Mouse (Mus musculus) forebrain, embryonic 12.5 days (tissue): ENCODE measurements around the gene Nipa1. TPM values are rescaled to one million over a fixed set of nuclear protein-coding genes. Genes with fewer than 3 reads are reported as not detected.

Experiments used
- ATAC-seq: fragments of 200-750 bp; cut with Nextera tagmentation; 2 replicates; pipeline ENCODE4 v1.8.0; 2017; ENCODE audit warnings: moderate TSS enrichment; ENCODE audit not compliant: low FRiP score
- H3K27ac ChIP-seq: fragments of 300-500 bp; sonication (generic); 2 replicates; pipeline ENCODE4 v1.5.1; 2016; ENCODE audit warnings: mild to moderate bottlenecking
- H3K27me3 ChIP-seq: fragments of 300-500 bp; sonication (generic); 2 replicates; pipeline ENCODE4 v1.6.1; 2016; ENCODE audit warnings: mild to moderate bottlenecking
- H3K36me3 ChIP-seq: fragments of 300-500 bp; sonication (generic); replicated peaks from 2 replicates; pipeline ENCODE4 v1.6.1; 2016; ENCODE audit warnings: mild to moderate bottlenecking
- H3K4me1 ChIP-seq: fragments of 300-500 bp; sonication (generic); 2 replicates; pipeline ENCODE4 v1.6.1; 2016
- H3K4me2 ChIP-seq: fragments of 300-500 bp; sonication (generic); 2 replicates; pipeline ENCODE4 v1.6.1; 2016; ENCODE audit warnings: mild to moderate bottlenecking, moderate library complexity
- H3K4me3 ChIP-seq: fragments of 300-500 bp; sonication (generic); replicated peaks from 2 replicates; pipeline ENCODE4 v1.5.1; 2016; ENCODE audit warnings: mild to moderate bottlenecking
- H3K9ac ChIP-seq: fragments of 300-500 bp; sonication (generic); 2 replicates; pipeline ENCODE4 v1.6.1; 2016; ENCODE audit warnings: mild to moderate bottlenecking
- H3K9me3 ChIP-seq: fragments of 300-500 bp; sonication (generic); 2 replicates; pipeline ENCODE4 v1.6.1; 2016
- WGBS: fragments of 180-500 bp; shearing (Covaris S2); methylation state at CpG from one replicate; pipeline ENCODE4 v1.1.7; 2016; 5-methylcytosine and 5-hydroxymethylcytosine counted together
- polyA plus RNA-seq: library from polyadenylated mRNA; unstranded; fragments of >200 nt; fragmentation: Nextera tagmentation; extraction: Ambion mirVana; gene quantifications from 2 replicates; pipeline ENCODE4 v1.2.1, GENCODE M21; 2016

The Nipa1 gene
- polyA plus RNA-seq, 1 experiment from 2014 or later = 12.1 TPM

DNA sequence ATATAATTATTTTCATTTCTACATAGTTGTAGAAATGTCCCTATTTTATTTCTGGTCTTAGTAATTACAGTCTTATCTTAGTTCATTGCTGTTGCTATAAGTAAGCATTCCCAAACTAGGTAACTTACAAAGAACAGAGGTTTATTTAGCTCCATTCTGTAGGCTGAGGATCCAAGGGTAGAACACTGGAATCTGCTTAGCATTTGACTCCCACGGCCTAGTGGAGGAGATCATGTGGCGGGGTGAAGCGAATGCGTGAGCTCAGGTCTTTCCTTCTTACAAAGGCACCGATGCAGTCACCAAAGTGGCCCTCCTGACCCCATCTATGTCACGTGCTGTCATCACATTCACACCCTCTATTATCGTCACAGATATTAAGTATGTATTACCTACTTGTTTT, 27.9 kb downstream of the Nipa1 start:
- Histone ChIP-seq H3K27ac (no peak overlapping the region), H3K9ac (no peak overlapping the region), H3K36me3 (no peaks in the 10 kb centered on the region), H3K4me3 (no peak overlapping the region), H3K4me2 (no peak overlapping the region), H3K9me3 (no peaks in the 10 kb centered on the region), H3K4me1 (no peaks in the 10 kb centered on the region), H3K27me3 (no peaks in the 10 kb centered on the region)
- no peak for ATAC-seq
- WGBS = 91% methylated on average over 7 of the region's 7 CpGs

- H3K4me3 ChIP-seq = no peak overlapping the region
- no peak overlapping the region for H3K4me2 ChIP-seq
- no peak overlapping the region for H3K9ac ChIP-seq
- no peaks in the 10 kb centered on the region for H3K4me1 ChIP-seq
- H3K9me3 ChIP-seq = no peaks in the 10 kb centered on the region
- no peak for ATAC-seq
- H3K27ac ChIP-seq = no peak overlapping the region
- H3K36me3 ChIP-seq = no peaks in the 10 kb centered on the region
- WGBS = 97% methylated on average over 3 of the region's 3 CpGs
- H3K27me3 ChIP-seq = no peaks in the 10 kb centered on the region
Observed at GRCm38 (mm10) chr7:55991129-55991528, 28.6 kb downstream of the Nipa1 start.

DNA sequence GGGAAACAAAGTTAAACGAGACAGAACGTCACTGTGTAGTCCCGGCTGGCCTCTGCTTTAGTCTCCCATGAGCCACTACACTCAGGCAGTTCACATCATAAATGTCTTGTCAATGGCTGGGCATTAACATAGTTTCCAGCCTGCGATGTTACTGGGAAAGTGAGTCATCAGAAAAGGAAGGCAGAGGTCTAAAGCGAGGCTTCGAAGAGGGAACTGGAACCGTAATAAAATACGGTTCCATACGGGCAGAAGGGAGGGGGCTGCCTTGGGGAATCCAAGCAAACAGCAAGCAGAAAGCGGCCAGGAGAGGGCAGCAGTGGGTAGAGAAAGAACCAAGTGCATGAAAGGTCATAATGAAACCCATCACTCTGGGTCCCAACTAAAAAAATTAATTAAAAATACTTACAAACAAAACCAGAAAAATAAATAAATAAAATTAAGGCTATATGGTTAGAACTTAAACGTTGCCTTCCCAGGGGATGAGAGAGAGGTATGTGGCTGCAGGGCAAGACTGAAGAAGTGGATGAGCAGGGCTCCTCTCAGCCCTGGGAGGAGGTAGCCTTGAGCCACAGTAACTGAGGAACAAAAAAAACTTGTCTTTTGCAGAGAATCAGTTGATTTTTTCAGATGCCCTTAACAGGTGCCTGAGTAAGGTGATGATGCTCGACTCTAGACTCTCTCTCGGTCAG, 33.1 kb downstream of the Nipa1 start:
- no peaks in the 10 kb centered on the region for H3K9me3 ChIP-seq
- peak; percentile 74 for ATAC-seq
- H3K36me3 ChIP-seq = peaks cover 6% of the 10 kb centered on the region; the same call in 1 of the 2 replicates
- H3K4me2 ChIP-seq = no peak overlapping the region
- WGBS = 38% methylated on average over 13 of the region's 13 CpGs
- H3K4me1 ChIP-seq = no peaks in the 10 kb centered on the region
- H3K27me3 ChIP-seq = no peaks in the 10 kb centered on the region
- no peak overlapping the region for H3K27ac ChIP-seq
- no peak overlapping the region for H3K9ac ChIP-seq
- H3K4me3 ChIP-seq = no peak overlapping the region

- 80% methylated on average over 4 of the region's 4 CpGs for WGBS
- no peak for ATAC-seq
- Histone ChIP-seq H3K4me2 (no peak overlapping the region), H3K36me3 (peaks cover 11% of the 10 kb centered on the region), H3K4me1 (no peaks in the 10 kb centered on the region), H3K27ac (no peak overlapping the region), H3K4me3 (no peak overlapping the region), H3K9ac (no peak overlapping the region), H3K27me3 (no peaks in the 10 kb centered on the region), H3K9me3 (no peaks in the 10 kb centered on the region)
Observed at GRCm38 (mm10) chr7:55984754-55985153, 35.0 kb downstream of the Nipa1 start.

- no peaks in the 10 kb centered on the region for H3K4me1 ChIP-seq
- 89% methylated on average over 5 of the region's 5 CpGs for WGBS
- no peak overlapping the region for H3K4me3 ChIP-seq
- H3K27me3 ChIP-seq = no peaks in the 10 kb centered on the region
- no peak overlapping the region for H3K9ac ChIP-seq
- H3K4me2 ChIP-seq = no peak overlapping the region
- no peak overlapping the region for H3K27ac ChIP-seq
- no peaks in the 10 kb centered on the region for H3K9me3 ChIP-seq
- peaks cover 19% of the 10 kb centered on the region for H3K36me3 ChIP-seq
- ATAC-seq = no peak
Observed at GRCm38 (mm10) chr7:55983107-55983506, 36.6 kb downstream of the Nipa1 start.

- ATAC-seq = no peak
Observed at GRCm38 (mm10) chr7:55982010-55982700, 37.6 kb downstream of the Nipa1 start.

DNA sequence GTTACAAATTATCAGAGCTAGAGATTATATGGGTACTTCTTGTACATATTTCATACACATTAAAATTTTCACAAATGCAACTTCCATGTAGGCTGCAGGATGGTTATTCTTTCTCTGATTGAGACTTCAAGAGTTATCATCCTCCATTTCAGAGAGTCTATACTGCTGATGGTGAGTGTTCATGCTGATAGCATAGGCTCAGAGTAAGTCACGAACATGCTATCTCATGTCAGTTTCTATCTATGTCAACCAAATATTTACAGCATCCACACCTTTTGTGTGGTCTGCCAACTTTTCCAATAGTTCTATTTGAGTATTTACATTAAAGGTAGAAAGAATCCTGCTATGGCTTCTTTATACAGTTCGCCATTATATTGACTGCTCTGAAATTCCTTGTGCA, 38.2 kb downstream of the Nipa1 start:
- 98% methylated on average over 2 of the region's 2 CpGs for WGBS
- H3K4me3 ChIP-seq = no peak overlapping the region
- no peak for ATAC-seq

More at GRCm38 (mm10) chr7:55982010-55982700, 37.6 kb downstream of the Nipa1 start:
- Histone ChIP-seq H3K27me3 (no peaks in the 10 kb centered on the region), H3K9ac (no peak overlapping the region), H3K9me3 (no peaks in the 10 kb centered on the region), H3K4me1 (no peaks in the 10 kb centered on the region), H3K36me3 (peaks cover 19% of the 10 kb centered on the region), H3K4me3 (no peak overlapping the region), H3K4me2 (no peak overlapping the region), H3K27ac (no peak overlapping the region)
- 92% methylated on average over 10 of the region's 10 CpGs for WGBS

DNA sequence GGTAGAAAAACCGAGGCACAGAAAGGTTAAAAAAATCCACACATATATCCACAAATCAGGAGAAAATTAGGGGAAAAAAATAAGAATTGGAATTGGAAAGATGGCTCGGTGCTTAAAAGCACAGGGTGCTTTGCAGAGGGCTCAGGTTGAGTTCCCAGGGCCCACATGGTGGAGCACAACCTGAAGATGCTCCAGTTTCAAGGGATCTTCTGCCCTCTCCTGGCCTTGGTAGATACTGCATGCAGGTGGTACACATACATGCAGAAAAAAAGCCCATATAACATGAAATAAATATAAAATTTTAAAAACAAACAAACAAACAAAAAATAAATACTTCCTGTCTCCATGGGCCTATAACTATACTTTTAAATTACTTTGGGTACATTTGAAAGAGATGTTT, 45.3 kb downstream of the Nipa1 start:
- Histone ChIP-seq H3K4me2 (no peak overlapping the region), H3K4me1 (no peaks in the 10 kb centered on the region), H3K27me3 (no peaks in the 10 kb centered on the region), H3K4me3 (no peak overlapping the region), H3K9me3 (no peaks in the 10 kb centered on the region), H3K9ac (no peak overlapping the region), H3K36me3 (peaks cover 5% of the 10 kb centered on the region), H3K27ac (no peak overlapping the region)
- ATAC-seq = no peak
- WGBS = 92% methylated on average over 2 of the region's 2 CpGs

More for the DNA sequence above, 38.2 kb downstream of the Nipa1 start:
- Histone ChIP-seq H3K4me2 (no peak overlapping the region), H3K9ac (no peak overlapping the region), H3K36me3 (peaks cover 19% of the 10 kb centered on the region), H3K4me1 (no peaks in the 10 kb centered on the region), H3K27me3 (no peaks in the 10 kb centered on the region), H3K9me3 (no peaks in the 10 kb centered on the region), H3K27ac (no peak overlapping the region)

DNA sequence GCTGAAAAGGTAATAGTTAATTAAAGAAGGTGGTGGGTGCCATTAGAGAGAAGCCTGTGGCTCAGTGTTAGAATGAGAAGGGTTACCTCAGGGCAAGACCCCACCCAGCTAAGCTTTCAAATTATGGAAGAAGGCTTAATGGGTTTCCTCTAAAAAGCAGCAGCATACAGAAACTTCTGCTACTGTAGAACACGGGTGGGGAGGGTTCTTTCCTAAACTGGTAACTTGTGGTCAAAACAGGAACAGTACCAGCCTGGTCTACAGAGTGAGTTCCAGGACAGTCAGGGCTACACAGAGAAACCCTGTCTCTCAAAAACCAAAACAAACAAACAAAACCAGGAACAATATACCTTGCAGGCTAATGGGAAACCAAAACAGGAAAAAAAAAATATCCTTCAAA, 50.3 kb downstream of the Nipa1 start:
- WGBS = 81% methylated on average over 1 of the region's 1 CpGs
- no peak overlapping the region for H3K27ac ChIP-seq

DNA sequence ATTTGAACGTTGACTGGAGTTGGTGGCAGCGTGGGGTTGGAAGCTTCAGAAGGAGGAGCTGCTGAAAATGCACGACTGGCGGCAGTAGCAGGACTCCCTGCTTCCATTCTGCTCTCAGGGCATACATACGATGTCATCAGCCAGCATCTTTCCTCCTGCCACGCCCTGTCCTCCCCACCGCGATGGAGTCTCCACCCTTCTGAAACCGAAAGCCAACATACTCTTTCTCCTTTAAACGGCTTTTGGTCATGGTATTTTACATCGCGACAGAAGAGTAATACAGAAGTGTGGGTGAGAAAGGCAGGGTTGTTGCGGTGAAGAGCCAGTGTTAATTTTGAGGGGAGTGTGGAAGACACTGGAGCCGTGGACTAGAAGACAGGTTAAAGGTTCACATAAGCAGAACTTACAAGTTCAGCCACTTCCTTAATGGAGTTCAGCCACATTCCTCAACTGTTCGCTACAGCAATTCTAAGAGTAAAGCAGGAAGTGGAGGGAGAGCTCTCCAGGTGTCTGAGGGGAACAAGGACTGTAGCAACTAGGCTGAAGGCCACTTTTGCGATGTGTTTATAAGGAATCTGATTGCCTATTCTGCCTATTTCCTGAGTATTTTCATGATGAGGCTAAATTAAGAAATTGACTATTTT, 51.4 kb downstream of the Nipa1 start:
- H3K9me3 ChIP-seq = no peaks in the 10 kb centered on the region
- no peak overlapping the region for H3K4me2 ChIP-seq
- ATAC-seq = no peak
- H3K27me3 ChIP-seq = no peaks in the 10 kb centered on the region
- H3K36me3 ChIP-seq = no peaks in the 10 kb centered on the region
- WGBS = 58% methylated on average over 16 of the region's 16 CpGs
- no peak overlapping the region for H3K4me3 ChIP-seq
- H3K9ac ChIP-seq = no peak overlapping the region
- H3K27ac ChIP-seq = no peak overlapping the region
- no peaks in the 10 kb centered on the region for H3K4me1 ChIP-seq

More for the DNA sequence above, 50.3 kb downstream of the Nipa1 start:
- no peak overlapping the region for H3K4me2 ChIP-seq
- H3K4me1 ChIP-seq = no peaks in the 10 kb centered on the region
- H3K9ac ChIP-seq = no peak overlapping the region
- H3K4me3 ChIP-seq = no peak overlapping the region
- H3K27me3 ChIP-seq = no peaks in the 10 kb centered on the region
- no peaks in the 10 kb centered on the region for H3K9me3 ChIP-seq
- no peaks in the 10 kb centered on the region for H3K36me3 ChIP-seq
- ATAC-seq = no peak

GRCm38 (mm10) chr7:55966866-55967460, 52.8 kb downstream of the Nipa1 start:
- H3K9ac ChIP-seq = no peak overlapping the region
- no peak for ATAC-seq
- no peaks in the 10 kb centered on the region for H3K27me3 ChIP-seq
- H3K4me2 ChIP-seq = no peak overlapping the region
- no peak overlapping the region for H3K4me3 ChIP-seq
- H3K27ac ChIP-seq = no peak overlapping the region
- WGBS = 37% methylated on average over 3 of the region's 3 CpGs
- 0 out of 2 replicates have a peak, but pooled peaks cover 4% of the 10 kb centered on the region for H3K4me1 ChIP-seq
- no peaks in the 10 kb centered on the region for H3K36me3 ChIP-seq
- no peaks in the 10 kb centered on the region for H3K9me3 ChIP-seq
